Mouse (Mus musculus): Measurements from ENCODE around the gene Hacl1.

The Hacl1 gene

DNA sequence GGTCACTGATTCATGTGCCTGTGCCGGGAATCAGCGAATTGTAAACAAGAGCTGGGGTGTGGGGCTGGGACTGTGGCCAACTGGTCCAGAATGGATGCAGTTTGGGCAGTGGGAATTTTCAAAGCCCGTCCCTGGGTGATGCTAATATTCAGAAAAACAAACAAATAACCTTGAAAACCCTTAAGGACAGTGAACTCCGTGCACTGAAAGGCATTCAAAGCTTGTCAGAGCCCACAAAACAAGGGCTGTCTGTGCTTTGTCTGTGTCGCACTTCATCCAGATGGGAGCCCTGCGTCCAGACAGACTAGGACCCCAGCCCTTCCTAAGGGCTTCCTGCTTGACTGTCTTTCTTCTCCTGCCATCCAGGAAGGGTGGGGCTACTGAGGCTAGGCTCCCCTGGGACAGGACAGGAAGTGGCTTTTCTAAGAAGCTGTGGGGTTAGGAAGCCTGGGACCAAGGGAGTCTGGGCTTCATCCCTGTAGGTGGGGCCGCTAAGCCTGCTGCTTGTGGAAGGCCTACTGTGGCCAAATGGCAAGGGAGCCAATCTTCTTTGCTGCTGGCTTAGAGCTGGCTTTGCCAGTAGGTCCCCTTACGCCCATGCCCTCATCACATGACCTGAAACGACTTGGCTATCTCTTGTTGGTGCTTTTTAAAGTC lies 21.6 kb upstream of the Hacl1 start:
- no peak for DNase-seq (ENCODE audit: low spot score in 2 of 2)

DNA sequence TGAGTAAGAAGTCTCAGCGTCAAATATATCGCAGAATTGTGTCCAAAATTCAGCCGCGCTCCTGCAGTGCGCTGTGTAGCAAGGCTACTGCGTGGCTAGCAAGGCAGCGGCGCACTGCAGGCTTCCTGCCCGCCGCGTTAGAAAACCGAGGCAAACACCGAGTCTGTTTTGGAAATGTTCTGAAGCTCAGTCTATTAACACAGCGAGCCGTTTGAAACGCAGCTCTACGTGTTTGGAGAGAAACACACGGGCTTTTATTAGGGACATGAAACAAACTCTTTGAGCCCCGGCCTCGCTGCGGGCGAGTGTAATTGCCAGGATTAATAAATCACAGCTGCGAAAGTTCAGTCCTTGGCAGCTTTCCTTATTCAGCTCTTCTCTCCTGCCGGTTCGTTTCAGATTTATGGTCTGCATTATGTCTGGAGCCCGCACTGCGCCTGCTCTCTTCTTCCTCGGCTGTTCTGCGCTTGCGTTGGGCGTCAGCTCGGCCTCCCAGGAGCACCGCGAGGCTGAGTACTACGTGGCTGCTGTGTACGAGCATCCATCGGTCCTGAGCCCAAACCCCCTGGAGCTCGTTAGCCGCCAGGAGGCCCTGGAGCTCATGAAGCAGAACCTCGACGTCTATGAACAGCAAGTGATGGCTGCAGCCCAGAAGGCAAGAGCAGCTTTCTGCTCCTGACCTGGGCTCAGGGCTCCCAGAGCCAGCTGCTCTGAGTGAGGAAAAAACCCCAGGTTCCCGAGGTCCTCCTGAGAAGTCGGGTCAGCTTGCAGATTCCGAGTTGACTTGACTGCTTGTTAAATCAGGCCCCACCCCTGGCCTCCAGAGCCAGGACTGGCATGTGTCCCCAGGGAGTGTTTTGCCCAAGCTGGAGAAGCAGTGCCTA lies 20.8 kb upstream of the Hacl1 start:
- DNase-seq (ENCODE audit: low spot score in 2 of 2) = peak; percentile 90 to 93

DNA sequence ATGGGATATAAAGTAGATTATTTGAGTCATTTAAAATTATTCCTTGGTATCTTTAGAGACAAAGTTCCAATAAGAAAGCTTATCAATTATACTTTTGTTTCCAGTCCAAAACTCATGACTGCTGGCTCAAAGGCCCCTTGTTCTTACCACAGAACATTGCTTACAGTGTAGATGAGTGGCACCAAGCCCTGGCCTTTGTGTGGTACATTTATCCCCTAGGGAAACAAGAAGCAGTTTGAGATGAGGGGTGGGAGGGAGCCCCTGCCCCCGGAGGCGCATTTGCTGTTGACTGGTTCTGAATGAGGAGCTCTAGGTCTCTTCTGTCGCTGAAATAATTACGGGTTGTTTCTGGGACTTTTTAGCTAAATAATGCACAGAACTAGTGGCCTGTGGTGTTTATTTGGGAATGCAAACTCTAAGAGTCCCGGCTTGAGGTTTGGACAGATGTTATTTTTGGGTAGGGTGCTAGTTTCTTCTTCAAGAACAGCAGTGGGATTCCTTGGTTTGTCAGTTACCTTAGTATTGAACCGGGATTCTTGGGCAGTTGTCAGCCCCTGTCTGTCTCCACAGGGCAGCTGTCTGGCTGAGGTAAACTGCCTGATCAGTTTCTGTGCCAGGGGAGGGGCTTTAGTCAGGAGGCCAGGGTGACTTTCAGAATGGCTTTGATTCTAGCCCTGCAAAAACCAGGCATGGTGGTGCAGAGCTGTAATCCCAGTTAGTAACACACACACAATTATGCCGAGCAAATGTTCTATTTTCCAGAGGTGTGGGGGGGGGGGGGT lies 19.4 kb upstream of the Hacl1 start:
- no peak for DNase-seq (ENCODE audit: low spot score in 2 of 2)

DNA sequence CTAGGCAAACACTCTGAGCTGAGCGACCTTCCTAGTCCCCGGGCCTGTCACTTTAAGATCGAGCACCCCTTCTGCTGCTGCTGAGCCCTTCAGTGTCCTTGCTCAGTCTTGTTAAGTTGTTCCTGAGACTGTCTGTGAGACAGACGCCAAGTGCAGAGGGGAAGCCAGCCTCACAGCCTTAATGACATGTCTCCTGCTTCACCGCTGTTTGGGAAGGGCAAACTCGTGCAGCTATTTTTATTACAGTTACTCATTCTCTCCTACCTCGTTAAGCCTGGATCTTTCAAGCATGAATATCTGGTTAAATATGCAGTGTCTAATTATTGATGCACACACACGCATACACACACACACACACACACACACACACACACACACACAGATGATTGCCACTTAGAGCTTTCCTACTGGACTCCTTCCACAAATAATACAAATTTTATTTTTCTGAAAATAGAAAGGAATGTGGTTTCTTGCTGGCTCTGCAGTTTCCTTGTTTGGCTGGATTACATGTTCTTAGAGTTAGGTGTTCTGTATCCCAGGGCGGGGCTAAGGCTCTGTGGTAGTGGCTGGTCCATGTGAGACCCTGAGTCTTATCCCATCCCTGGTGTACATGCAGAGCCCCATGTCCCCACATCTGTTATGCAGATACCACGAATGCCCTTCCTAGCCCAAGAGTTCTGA lies 18.6 kb upstream of the Hacl1 start:
- no peak for DNase-seq (ENCODE audit: low spot score in 2 of 2)

DNA sequence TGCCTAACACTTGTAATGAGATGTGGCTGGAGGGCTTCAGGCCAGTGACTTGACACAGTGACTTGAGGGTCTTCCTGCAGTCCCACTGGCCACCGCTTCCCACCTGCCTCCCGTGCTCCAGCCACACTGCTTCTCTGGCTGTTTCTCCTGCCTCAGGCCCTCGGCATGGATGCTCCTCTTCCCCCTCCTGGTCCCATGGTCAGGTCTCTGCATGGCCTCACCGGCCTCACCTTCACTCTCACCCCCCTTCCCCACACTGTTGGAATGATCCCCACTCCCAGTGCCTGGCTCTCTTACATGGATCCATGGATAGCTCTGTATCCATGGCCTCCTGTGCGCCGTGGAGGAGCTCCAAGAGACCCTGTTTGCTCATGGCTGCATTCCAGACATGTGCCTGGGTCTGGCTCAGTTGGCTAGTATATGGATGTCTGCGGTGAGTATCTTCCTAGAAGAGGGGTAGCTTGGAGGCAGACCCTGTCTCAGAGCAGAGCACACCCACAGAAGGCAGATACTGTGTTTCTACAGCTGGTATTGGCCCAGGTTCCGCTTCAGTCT lies 17.1 kb upstream of the Hacl1 start:
- no peak for DNase-seq (ENCODE audit: low spot score in 2 of 2)

DNA sequence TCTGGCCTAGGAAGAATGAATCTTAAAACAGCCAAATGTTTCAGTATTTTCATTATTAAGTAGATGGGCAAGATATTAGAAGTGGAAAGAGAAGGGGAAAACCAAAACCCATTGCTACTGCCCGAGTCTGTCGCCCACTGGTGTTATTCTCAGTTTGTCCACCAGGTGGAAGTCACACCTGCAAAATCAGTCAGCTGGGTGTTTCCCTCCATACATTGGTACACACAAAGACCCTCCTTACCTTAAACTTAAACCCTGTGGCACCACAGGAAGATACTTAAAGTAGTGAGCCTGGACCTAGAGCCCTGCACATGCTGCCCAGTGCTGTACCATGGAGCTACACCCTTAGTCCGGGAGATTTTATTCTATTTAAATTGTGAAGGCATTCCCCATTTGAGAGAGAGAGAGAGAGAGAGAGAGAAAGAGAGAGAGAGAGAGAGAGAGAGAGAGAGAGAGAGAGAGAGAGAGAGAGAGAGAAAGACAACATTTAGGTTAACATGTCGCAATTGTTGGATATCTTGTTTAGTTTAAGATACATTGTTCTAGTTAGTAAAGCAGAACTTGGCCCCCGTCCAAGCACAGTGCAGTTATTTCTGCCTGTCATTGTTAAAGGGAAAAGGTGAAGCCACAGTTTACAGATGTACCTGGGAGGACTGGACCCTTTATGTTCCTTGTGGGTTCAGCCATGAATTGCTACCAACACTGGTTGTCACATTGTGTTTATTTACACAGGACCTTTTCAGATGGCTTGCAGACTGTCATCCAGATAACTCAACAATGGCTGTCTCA lies 16.0 kb upstream of the Hacl1 start:
- peak; percentile 73 to 83 for DNase-seq (ENCODE audit: low spot score in 2 of 2)

DNA sequence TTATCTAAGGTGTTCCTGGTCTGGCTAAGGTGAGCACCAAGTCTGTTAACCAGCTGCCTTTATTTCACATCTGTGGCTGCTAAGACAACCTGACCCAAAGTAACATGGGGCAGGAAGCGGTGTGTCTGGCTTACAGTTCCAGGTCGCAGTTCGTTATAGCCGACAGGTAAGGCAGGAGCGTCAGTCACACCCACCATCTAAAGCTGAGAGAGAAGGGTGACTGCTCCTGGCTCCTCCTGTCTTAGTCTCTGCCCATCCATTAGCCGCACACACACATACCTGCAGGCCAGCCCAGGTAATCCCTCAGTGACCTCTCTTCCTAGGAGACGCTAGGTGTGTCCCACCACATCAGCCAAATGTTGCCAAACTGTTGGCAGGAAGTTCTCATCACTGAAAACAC lies 15.3 kb upstream of the Hacl1 start:
- DNase-seq (ENCODE audit: low spot score in 2 of 2) = no peak

DNA sequence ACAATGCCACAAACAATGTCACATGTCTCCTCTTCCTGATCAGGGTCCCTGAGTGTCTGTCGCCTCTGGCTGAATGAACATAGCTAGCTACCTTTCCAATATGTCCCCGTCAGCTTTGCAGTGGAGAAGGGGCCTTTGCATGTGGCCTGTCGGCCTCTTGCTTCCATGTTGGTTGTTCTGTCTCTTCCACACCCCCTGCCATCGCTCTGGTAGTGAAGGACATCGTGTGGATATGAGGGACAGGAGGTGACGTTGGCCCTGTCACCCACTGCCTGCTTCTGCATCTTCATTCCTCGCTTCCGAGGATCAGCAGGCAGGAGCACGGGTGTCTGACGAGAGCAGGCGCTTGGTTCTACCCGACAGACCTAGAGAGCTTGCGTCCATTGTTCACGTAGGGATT lies 14.3 kb upstream of the Hacl1 start:
- DNase-seq (ENCODE audit: low spot score in 2 of 2) = no peak

DNA sequence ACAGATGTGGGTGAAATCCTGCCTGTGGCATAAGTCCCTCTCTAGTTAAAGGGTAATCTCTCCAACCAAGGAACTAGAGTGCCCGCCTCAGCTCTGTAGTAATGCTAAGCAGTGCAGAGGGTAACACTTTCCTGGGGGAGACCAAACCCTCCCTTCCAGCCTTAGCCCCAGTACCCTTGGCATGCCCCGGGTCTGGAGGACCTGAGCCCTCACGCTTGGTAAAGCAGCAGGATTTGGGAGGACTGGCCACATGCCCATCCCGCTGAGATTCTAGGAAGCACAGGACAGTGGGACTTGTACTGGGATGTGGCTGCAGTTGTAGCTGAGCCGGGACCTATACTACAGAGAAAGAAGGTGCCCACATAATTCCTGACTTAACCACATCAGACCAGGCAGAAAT lies 13.7 kb upstream of the Hacl1 start:
- no peak for DNase-seq (ENCODE audit: low spot score in 2 of 2)

DNA sequence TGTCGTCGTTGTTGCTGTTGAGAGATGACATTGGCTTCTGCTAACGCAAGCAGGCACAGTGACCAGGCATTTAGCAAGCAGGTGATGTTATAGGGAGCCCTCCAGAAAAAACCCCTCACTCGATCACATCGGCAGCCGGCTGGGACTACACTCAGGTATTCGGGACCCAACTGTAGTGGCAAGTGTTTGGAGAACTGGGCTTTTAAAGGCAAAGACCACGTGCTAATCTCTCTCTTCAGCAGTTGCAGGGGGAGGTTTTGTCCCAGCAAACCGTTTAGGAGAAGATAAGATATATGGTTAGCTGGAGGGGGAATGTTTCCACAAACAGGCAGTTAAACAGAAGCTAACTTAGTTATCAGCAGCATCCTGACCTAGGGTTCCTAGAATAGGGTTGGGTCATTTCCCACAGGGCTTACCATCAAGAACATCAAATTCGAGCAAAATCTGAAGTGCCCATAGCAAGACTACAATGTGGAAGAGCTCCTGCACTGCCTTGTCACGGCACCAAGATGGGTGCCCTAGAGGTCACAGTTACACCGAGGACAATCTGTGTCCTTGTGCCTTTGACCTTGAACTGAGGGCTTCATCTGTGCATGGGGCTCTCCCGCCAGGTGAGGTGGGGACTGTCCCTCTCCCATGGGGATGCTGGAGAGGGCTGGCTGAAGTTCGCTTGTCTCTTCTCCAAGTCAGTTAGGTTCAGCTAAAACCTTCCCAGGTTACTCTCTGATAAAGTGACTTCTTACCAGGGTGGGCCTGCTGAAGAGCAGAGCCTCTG lies 12.2 kb upstream of the Hacl1 start:
- no peak for DNase-seq (ENCODE audit: low spot score in 2 of 2)

DNA sequence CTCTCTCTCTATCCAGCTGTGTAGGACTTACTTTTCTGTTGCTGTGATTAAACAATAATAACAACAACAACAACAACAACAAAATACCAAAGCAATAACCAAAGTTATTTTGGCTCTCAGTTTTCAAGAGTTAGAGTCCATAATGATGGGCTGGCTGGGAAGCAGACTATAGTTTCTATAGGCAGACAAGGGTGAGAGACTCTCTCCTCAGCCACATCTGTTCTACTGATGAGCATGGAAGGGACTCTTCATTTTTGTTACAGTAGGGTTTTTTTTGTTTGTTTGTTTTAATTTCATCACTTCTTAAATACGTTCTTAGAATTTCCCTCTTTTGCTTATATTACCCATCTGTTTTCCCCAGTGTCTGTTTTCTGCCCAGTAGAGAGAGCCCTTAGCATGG lies 11.5 kb upstream of the Hacl1 start:
- no peak for DNase-seq (ENCODE audit: low spot score in 2 of 2)

DNA sequence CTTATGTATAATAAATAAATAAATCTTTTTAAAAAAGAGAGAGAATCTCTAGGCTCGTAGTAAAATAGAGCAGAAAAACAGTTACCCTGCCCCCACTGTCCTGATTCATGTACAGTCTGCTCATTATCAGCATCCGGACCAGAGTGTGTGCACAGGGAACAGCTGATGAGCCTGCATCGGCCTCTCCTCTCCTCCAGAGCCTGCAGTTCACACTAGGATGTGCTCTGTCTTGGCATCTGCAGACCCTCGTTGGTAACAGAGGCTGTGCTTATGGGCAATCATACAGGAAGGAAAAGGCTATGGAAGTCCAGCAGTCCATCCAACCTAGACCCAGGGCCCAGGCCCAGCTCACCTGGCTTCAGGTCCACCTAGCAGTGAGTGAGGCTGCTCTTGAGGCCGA lies 11.0 kb upstream of the Hacl1 start:
- no peak for DNase-seq (ENCODE audit: low spot score in 2 of 2)

DNA sequence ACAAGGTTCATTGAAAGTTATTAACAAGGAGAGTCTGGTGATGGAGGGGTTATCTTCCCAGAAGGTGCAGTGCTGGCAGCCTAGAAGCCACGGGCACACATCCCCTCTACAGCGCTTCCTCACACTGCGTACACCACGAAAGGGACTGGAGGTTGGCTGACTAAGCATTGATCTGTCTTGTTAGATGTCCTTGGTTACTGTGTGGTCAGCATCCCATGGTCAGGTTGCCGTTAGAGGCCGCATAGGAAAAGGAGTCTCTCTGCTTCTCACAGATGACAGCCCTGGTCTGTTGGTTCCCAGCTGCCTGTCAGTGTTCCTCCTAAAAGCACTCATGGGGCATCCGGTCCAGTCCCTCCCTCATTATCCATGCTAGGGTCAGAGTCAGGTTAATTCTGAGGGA lies 10.1 kb upstream of the Hacl1 start:
- no peak for DNase-seq (ENCODE audit: low spot score in 2 of 2)

DNA sequence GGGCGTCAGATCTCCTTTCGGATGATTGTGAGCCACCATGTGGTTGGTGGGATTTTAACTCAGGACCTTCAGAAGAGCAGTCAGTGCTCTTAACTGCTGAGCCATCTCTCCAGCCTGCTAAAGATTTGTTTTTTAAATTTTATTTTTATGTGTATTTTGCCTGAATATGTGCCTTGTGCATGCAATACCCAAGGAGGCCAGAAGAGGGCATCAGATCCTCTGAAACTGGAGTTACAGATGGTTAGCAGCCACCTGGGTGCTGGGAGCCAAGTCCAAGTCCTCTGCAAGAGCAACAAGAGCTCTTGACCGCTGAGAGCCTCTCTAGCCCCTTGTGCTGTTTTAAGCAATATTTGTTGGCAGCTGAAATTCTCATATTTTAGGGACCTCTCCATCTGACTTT lies 9.3 kb upstream of the Hacl1 start:
- no peak for DNase-seq (ENCODE audit: low spot score in 2 of 2)

DNA sequence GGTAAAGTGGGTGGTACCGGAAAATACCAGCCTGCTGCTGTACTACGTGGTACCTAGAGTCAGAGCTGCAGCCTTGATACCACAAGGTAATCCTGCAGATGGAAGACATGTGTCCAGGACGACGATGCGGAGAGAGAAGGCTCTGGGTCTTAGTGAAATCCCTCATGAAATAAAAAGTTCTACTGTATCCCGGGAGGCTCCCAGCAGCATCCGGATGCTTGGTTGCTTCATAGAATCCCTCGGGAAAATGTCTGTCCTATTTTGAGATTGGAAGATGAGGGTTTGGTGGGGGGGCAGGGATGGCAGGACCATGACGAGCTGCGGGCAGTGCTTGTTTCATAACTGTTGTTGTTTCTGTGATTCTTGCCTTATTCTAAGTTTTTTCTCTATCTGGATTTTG lies 6.9 kb upstream of the Hacl1 start:
- no peak for DNase-seq (ENCODE audit: low spot score in 2 of 2)

DNA sequence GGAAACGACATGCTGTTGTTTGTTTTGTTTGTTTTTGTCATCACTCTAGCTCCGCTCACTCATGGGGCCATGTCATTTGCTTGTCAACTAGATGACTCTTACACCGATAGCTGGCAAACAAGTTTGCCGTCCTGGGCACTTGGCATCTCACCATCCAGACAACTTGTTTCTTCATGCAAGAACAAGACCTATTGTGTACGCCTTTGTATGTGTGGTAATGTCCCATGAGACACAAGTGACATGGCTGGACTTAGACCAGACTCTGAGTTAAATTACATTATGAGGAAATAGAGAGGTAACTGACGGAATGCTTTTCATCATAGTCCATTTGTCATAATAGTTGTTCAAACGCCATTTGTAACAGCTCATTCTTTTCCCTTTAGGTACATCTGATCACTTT lies 4.8 kb upstream of the Hacl1 start:
- no peak for DNase-seq (ENCODE audit: low spot score in 2 of 2)

DNA sequence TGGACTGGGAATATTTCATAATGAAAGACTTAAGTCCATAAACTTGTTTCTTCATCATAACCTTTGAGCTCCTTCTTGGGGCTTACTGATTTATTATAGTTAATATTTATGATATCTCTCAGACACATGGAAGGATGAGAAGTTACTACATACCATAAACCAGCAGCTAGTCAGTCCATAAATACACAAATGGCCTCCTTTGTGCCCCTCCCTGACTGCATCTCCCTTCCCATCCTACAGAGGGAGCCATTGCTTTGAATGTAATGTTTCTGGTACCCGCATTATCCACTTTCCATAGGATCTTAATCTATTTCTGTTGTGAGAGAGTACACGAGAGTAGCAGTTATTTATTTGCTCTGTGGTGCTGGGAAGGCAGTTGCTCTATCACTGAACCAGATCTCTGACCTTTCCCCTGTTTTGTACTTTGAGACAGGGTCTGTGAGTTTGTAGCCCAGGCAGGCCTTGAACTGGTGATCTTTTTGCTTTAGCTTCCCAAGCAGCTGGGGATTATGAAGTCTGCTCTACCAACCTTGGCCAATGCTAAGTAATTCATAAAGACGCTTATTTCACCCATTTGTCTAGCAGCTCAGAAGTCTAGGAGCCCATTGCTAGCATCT lies 4.0 kb upstream of the Hacl1 start:
- DNase-seq (ENCODE audit: low spot score in 2 of 2) = no peak

DNA sequence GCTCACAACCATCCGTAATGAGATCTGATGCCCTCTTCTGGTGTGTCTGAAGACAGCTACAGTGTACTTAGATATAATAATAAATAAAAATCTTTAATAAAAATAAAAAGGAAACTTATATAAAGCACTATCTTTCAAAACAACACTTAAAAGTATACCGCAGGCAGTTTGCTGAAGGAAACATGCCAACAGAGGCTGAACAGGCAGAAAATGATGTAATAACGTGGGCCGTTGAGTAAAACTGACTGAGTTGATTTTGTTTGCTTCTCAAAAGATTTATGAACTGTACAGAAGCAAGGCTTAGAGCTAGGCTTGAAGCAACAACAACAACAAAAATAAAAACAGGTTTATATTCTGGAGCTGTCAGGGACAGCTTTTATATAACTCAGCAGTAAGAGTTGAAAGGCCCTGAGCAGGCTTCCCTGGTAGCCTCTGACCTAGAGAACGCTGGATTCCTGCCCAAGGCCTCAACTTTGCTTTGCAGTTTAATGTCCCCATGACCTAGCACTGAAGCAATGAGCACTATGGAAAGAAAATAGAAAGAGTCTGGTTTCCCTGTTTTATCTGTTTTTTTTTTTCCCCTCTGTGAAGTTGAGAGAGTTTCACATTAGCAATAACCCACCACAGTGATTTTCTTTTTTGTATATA lies 3.2 kb upstream of the Hacl1 start:
- DNase-seq (ENCODE audit: low spot score in 2 of 2) = no peak

DNA sequence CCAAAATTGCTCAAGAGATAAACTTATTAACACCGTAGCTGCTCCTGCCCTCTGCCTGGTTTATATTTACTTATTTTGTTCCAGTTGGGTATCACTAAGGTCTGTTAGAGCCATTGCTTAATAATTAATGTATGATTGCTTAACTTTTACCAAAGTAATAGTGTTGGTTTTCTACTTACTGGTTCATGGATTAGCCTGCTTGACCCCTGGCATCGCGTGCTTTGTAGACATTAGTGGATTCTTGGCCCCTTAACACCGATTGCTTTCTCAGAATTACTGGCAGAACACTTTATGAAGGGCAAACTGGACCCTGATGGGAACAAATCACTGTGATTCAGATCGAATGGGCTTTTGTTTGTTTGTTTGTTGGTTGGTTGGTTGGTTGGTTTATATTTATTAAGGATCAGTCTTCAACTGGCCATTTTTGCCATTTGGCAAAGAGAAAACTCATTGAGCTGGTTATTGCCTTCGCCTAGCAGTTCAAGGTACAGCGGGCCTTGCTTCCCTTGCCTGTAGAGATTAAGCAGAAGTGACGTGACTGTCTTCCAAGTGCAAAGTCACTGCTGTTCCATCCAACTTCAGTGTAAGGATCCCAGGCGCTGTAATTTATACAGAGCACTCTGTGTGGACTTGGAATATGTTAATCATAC lies 545 bp upstream of the Hacl1 start:
- DNase-seq (ENCODE audit: low spot score in 2 of 2) = no peak
